Mouse (Mus musculus) lung, postnatal 25 days (tissue): ENCODE measurements around the gene Ankrd11.

Experiments
- DNase-seq: peaks from one replicate; pipeline ENCODE4 v3.0.0; 2022; ENCODE audit warnings: low spot score

The Ankrd11 gene

DNA sequence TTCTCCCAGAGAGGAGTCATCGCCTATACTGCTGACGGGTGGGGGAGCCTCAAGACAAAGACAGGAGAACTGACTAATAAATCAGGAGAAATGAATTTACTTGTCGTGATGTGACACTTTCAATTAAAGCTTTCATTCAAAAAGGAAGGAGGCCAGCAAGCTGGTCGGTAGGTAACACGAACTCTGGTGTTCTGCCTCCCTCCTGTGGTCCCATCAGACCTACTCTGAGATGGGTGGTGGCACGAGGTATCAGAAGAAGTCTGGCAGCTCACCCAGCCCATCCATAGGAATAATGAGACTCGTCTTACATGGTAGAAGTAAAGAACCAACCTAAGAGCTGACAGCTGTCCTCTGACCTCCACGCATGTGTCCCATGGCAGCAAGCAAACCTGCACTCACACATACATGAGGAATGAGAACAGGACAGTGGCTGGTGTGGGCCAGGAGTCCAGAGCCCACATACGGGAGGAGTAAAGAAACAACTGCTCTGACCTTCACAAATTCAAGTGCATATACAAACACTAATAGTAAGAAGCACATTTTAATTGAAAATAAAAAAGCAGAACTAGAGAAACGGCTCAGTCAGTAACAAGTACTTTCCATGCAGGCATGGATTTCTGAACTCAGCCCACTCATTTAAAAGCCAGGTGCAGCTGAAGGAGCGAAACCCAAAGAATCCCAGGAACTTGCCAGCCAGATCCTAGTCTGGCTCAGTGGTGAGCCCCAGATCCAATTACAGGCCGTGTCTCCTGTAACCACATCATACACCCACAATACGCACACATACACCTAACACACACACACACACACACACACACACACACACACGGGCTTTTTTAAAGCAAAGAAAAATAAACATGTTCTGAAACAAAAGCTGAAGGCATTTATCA is 37.8 kb downstream of the Ankrd11 start:
- DNase-seq = no peak

DNA sequence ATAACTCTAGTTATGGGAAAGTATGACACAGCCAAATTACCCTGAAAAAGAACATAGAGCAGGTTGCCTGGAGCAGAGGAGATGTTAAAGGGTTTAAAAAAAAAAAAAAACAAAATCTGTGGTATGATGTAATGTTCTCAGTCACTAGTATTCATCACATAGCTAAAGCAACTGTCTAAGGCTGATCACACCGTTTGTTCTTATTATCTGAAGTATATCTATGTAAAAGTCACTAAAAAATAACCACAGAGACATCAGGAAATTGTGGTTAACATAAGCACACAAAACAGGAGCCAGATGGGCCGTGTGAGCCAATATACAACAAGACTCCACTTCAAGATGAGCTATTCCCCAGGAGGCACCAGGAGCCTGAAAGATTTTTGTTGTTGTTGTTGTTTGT is 41.8 kb downstream of the Ankrd11 start:
- DNase-seq = no peak

DNA sequence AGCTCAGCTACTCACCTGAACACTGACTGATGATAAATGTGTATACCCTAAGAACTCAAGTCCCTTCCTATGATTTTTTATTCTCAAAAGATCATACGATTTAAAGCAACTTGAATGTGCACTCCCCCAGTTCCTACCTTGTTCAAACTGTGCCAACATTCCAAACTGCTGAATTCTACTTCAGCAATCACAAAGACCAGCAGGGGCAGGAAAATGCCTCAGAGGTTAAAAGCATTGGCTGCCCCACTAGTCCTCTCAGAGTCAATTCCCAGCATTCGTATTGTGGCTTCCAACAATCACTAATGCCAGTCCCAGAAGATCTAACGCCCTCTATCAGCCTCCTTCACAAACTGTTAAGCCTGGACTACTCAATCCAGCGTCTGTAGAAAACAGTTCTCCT is 44.1 kb downstream of the Ankrd11 start:
- no peak for DNase-seq

DNA sequence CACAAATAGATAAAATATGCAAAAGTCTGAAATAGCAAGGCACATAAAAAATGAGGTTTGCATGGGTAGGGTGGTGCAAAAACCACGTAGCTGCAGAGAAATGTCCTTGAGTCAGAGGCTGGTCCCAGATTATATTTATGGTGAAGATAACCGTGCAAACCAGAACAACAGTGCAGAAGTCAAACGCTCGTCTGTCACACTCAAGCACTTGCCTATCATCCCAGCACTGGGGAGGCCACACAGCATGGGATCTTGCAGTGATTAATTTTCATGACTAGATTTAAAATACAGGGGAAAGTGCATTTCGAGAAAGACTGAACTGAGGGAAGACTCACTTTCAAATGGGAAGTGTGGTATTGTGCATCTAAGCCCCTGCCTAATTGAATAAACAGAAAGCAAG is 48.3 kb downstream of the Ankrd11 start:
- DNase-seq = no peak

DNA sequence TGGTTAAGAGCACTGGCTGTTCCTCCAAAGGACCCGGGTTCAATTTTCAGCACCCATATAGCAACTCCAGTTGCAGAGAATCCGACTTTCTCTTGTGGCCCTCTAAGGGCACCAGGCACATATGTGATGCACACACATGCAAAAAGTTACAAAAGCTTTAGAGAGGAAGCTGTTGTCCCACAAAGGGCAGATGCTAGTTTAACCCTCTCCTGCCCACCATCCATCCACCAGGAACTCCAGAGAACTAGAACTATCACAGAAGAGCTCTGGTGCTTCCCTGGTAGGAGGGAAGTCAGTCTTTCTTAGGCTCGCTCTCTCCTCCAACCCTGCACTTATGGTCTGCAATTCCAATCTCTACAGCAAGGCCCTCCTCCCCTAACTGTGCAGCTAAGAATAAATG is 49.0 kb downstream of the Ankrd11 start:
- no peak for DNase-seq

DNA sequence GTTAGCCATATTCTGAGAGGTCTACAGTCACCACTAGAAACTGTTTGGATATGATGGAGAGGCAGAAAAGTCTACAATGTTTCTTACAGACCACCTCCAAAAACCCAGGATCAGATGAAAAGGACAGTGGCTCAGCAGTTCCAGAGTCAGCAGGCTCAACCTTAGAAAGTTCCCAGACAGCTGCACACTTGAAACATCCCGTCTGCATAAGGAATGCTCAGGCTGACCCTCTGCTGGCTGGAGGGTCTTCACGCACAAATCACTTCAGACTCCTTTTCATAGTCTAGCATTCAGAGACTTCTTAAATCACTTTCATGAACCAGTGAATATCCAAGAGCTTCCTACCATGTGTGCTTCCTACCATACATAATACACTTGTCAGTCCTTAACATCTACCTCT is 49.8 kb downstream of the Ankrd11 start:
- DNase-seq = no peak

DNA sequence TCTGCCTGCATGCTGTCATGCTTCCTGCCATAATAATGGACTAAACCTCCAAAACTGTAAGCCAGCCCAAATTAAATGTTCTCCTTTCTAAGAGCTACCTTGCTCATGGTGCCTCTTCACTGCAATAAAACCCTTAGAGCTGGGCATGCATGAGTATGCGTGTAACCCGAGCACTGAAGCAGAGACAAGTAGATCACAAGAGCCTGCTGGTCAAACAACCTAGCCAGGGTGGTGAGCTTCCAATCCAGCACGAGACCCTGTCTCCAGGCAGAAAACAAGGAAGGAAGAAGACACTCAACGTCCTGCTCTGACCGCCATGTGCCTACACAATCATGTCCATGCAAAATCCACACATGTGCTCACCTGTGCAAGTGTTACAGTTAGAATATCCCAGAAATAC is 50.7 kb downstream of the Ankrd11 start:
- DNase-seq = no peak

DNA sequence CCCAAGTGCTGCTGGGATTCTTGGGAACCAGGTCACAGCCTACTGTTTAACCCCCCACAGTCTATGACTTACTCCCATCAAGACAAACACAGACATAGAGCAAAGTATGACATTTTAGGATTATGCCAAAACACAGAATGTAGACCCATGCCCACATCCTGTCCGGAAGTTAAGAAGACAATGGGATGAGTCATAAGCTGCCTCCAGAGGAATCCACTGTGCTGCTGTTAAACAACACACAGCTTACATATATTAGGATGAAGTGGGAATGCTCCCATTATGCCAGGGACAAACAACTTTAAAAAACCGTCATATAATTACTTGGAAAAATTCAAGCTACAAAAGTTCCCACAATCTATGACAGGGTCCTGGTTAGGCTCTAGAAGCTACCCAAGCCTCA is 52.1 kb downstream of the Ankrd11 start:
- no peak for DNase-seq

DNA sequence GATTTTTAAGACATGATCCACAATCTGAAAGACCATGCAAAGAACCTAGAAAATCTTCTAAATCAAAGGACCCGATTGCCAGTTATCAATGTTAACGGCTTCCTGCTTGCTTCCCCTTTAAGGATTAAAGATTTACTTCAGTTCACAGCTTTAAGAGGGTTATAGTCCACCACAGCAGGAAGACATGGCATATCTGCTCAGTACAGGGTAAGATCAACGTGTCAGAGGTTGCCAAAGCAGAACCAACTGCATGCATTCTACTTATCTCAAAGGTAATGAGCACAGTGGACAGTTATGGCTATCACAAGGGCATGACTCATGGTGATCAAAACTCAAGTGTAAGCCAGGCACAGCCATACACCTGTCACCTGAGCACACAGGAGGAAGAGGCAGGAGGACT is 53.1 kb downstream of the Ankrd11 start:
- no peak for DNase-seq

DNA sequence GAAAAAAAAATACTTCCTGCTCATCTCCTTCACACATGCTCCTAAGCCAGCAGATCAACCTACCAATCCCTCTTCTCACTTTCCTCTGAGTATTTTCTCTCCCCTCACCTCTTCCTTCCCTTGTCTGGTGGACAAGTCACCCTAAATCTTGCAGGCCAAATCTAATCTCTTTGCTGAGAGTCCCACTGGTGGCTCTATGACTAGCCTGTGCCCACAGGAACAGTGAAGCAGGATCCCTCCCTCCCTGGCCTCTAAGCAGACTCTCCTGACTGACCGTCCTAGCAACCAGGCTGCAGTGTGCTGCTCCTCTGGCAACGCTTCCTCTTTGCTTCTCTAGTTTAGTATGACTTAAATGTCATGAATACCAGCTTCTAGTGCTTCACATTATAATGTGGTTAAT is 54.8 kb downstream of the Ankrd11 start:
- no peak for DNase-seq

DNA sequence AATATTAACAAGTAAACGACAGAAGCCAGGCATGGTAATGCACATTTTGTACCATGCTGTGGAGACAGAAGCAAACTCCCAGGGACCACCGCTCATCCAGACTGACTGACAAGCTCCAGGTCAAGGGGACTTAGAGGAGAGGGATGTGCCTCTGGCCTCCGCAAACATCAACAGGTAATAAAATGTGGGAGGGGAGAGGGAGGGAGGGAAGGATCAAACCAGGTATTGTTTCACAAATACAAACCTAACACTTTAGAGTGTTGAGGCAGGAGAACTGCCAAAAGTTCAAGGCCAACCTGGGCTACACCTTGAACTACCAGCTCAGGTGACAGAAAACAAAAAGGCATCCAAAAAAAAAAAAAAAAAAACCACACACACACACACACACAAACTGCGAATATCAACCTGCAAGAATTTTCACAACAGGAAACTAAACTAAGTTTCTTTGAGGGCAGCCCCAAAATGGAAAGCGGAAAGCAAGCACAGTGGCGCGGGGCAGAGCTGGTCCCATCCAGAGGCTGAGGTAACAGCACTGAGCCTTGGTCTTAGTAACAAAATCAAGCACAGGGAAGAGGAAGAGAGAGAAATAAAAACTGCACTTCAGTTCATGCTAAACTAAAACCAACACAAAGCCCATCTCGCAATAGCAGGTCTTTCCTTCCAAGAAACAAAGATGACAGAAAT is 55.4 kb downstream of the Ankrd11 start:
- no peak for DNase-seq

DNA sequence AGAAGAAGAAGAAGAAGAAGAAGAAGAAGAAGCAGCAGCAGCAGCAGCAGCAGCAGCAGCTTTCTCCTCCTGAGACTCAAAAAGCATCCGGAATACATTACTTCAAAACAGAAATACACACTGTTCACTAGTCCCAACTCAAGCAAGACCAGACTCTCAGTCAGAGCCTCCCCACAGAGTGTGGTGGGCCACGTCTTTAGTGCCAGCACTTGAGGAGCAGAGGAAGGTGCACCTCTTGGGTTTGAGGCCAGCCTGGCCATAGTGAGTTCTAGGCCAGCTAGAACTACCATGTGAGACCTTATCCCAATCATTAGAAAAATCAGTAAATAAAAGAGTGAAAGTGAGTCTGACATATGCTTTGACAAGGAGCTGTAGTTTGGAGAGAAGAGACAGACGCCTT is 57.9 kb downstream of the Ankrd11 start:
- DNase-seq = no peak

DNA sequence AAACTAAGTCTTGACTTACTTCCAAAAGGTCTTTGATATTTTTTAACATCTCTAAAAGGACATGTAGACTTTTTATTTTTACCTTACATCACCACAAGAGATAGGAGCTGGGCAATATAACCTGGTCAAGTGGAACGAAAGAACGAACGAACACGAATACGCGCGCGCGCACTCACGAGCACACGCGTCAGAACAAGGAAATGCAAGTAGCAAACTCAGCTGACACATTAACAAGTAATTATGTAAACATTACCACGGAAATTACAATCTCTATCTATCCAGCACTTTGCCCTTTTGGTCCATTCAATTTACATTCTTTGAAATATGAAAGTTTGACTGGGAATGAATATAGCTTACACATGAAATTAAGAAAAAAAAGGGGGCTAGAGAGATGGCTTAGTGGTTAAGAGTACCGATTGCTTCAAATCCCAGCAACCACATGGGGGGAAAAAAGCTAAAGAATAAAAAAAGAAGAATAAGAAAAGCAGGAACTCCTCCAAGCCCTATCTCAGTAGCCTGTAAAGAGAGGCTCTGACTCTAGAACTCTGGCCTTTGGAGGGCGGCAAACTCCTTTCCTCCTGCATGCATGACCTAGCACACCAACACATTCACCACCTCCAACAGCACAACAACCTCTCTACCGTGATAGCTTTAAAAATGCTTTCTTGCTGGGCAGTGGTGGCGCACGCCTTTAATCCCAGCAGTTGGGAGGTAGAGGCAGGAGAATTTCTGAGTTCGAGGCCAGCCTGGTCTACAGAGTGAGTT is 58.7 kb downstream of the Ankrd11 start:
- no peak for DNase-seq

DNA sequence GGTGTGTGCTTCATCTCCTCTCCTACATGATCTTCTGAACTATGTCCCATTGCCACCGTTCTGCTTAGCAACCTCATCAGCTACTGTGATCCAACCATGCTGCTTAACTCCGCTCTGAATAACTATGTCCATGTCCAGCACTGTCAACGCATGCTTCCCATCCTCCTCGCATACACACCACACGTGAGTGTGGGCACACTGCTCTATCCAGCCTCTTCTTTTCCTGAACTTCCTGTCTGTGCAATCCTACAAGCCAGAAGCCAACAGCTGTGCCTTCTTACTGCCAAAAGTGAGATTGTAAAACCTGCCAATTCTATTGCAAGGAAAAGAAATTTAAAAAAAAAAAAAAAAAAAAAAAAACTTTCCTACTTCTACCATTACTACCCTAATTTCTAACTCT is 60.4 kb downstream of the Ankrd11 start:
- DNase-seq = no peak

DNA sequence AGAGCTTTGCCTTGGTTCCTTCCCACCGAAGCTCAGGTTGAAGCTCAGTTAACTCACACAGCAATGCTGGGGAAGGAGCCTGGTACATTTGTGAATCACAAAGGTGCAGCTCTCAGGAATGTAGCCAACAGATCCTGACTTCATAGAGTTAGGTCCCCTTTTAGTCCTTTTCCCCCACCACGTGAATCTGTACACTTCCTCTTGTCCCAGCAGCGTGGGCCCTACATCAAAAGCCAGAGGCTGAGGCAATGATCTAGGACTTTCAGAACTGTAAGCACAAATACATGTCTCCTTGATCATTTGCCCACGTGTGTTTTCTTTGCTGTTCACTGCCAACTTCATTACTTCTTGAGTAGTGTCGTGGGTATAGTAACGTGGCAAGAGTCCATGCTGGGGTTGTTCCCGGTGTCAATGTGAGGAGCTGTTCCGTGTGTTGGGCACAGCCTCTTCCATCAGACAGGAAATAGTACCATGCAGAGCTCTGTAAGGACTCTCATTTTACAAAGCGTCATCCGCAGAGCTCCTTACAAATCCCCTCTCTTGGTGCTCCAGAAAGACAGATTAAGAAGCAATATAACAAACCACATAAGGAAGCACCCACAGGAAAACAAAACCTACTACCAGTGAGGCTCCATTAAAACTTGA is 62.1 kb downstream of the Ankrd11 start:
- DNase-seq = no peak

DNA sequence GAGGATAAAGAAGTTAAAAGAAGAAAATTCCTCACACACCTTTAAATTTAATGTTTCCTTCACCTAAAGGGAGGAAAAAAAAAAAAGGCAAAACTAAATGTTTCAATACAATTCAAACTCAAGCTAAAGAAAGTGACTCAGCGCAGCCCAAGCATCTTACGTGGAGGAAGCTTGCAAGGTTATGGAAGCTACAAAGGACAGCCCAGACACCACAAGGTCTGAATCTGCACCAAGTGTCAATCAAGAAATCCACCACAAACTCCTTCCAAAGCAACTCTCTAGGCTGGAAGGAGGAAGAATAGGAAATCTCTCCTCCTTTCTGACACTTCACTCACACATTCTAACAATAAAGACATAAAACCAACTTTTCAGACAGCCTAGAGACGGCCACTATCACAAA is 62.7 kb downstream of the Ankrd11 start:
- no peak for DNase-seq

DNA sequence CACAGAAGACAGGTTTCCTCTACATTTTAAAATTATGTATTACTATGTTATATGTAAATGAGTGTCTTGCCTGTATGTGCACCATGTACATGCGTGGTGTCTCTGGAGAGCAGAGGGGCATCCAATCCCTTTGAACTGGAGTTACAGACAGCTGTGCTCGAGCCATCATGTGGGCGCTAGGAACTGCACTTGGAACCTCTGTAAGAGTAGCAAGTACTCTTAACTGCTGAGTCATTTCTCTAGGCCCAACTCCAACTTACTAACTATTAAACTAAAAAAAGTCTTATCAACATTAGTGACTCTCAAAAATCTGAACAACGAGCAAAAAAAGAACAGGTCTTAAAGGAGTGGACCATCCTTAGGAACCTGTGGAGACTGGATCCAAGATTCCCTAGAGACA is 66.0 kb downstream of the Ankrd11 start:
- no peak for DNase-seq

DNA sequence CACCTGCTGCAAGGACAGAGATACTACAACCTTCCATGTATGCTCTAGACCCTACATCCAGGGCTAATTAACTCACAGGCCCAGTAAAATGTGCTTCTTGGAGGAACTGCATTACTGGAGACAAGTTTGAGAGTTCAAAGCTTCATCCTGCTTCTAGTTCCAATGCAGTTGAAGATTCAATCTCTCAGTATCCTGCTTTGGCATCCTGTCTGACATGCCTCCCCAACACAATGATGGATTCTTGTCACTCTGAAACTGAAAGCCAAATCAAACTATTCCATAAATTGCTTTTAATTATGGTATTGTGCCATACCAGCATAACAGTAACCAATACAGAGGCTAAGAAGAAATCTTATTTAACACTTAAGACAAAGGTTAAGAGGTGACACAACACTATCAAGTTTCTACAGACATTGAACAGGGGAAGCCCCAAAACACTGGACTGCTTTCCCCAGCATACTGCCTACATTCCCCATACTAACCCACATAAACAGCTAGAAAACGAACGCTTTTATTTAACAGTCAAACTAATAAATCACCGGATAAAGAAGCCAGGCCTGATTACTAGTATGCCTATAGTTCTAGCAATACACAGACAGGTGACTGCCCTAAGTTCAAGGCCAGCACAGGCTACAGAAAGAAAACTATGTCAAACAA is 72.0 kb downstream of the Ankrd11 start:
- DNase-seq = no peak

DNA sequence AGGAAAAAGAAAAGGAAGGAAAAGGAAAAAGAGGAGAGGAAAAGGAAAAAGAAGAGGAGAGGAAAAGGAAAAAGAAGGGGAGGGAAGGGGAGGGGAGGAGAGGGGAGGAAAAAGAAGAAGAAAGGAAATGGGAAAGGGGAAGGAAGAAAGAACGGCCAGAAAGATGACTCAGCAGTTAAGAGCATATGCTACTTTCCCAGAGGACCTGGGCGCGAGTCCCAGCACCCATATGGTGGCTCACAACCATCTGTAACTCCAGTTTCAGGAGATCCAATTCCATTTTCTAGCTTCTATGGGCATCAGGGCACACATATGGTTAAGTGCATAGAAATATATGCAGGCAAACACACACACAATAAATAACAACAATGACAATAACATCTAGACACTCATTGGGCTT is 73.9 kb downstream of the Ankrd11 start:
- DNase-seq = no peak

DNA sequence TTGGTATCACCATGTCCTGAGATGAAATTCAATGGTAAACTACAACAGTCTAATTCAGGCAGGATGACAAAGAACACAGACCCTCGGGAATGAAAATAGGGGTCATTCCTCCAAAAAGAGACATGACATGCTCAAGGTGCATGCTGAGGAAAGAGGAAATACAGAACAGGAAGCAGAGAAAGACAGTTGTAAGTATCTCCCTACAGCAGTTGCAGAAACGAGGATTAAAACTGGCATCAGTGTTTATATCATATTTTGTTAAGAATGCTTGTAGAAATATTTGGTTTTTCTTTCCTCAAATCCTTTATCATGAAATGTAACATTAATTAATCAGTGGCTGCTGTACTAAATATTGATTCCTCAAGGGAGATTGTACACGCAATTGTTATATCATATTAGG is 75.4 kb downstream of the Ankrd11 start:
- no peak for DNase-seq

DNA sequence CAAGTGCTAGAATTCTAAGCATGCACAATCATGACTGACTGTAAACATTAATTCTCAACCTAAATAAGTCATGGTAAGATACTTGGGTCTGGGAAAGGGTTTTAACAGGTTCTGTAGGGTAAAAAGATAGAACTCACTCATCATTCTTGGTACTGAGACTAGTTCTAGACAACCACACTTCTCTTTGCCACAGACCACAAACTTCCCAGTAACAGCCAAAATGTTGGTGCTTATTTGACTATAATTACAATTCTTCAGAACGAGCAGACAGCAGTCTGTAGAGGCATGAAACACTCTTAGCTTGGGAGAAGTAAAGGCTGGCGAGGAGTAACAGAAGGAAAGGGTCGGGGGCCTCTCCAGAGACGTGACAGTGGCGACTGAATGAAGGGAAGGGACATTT is 80.0 kb downstream of the Ankrd11 start:
- DNase-seq = no peak

DNA sequence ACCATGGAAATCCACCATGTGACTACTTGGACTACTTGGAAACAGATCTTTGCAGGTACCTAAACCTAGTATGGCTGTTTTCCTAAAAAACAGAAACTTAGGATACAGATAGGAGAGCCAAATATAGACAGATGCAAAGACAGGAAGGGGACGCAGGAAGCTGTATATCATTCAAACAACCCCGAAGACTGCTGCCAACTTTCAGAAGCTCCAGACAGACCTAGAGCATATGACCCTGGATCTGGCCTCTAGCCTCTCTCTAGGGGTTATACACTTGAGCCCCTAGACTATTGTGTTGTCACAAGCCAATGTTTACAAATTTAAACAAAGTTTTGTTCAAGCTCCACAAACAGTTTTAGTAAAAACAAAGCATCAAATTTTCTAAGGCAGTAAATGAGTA is 80.6 kb downstream of the Ankrd11 start:
- no peak for DNase-seq
